Mouse (Mus musculus) ovary, adult 18-20 months (tissue): ENCODE results near the gene Lmntd1.

Experiments used
- DNase-seq: peaks from one replicate; pipeline ENCODE4 v3.0.0; 2022; ENCODE audit warnings: low spot score, mixed read lengths

Gene Lmntd1

DNA sequence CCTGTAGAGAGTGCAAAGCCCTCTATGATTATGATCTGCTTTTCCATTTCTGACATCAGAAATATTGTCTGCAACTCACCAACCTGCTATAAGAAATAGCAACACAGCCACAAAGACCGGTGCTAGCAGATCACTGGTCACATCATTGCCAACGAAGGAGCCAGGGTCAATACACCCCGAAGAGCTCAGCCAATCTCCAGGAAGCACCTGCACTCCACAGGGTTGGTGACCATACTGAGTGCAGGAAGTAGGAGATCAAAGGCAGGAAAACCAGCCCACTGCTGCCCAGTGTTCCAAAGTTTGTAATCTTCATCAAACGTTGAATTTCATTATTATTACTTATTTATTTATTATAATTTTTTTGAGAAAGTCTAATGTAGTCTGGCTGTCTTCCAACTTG is 9.5 kb downstream of the Lmntd1 start:
- no peak for DNase-seq

DNA sequence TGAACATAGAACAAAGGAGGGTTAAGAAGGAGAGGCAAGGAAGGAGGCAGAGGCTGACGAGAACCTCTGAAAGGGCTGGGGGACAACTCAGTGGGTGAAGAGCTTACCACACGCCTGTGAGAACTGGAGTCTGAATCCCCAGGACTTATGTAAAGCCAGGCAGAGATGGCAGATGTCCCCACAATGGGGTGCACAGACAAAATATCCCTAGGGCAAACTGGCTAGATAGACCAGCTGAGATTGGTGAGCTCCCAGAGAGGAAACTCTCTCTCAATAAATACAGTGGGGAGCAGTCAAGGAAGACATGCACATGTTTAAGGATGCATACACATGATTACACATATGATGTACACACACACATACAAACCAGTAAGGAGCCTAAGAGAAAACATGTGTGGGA is 10.0 kb downstream of the Lmntd1 start:
- DNase-seq: no peak

DNA sequence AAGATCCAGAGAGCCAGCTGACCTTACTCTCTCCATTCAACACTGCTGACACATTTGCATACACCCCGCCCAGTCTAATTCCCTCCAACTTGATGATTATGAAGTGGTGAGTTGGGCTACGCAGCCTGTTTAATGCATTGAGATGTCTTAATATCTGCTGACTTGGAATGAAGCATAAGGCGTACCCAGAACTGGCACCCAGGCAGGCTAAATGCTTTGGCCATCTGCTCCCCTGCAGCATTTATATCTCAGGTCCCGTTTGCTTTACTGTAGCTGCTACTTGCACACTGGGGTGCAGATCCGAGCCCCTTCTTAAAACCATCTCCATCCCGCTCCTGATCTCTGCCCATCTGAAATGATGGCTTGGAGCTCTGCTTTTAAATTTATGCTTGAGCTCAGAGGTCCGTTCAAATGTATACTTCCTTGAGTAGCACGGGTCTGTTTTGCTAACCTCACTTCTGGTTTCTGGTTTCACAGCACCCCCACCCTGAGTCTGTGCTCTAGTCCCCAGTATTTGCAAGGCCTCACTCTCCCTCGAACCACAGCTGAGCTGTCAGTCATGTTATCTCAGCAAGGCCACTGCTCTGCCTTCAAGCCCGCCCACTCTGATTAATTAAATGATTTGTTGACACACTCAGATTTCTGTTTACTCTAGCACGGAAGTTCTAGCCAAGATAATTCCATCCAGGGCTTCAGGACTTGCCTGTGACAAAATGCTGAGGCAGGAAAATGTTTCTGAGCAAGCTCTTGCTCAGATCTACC is 15.1 kb downstream of the Lmntd1 start:
- peak; percentile 17 for DNase-seq

DNA sequence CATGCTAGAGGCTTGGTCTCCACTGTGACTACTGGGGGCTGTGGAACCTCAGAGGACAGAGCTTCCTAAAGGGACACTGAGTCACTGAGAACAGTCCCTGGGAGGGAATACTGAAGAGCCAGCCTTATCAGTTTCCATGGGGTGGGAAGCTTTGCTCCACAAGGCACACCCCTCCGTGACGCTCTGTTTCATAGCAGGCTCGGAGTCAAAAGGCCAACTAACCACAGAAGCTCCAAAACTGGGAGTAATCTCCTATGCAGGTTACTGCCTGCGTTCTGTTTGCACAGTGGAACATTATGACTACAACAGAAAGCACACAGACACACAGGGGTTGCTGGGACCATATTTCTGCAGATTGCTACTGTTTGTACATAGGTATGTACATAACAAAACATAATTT is 18.2 kb downstream of the Lmntd1 start:
- no peak for DNase-seq

GRCm38 (mm10) chr6:145593991-145594390 is 20.1 kb downstream of the Lmntd1 start:
- DNase-seq: no peak

- no peak for DNase-seq
These were observed 21.6 kb downstream of the Lmntd1 start for GRCm38 (mm10) chr6:145592531-145592998.

- DNase-seq: no peak
These were observed 22.1 kb downstream of the Lmntd1 start for GRCm38 (mm10) chr6:145592036-145592435.

DNA sequence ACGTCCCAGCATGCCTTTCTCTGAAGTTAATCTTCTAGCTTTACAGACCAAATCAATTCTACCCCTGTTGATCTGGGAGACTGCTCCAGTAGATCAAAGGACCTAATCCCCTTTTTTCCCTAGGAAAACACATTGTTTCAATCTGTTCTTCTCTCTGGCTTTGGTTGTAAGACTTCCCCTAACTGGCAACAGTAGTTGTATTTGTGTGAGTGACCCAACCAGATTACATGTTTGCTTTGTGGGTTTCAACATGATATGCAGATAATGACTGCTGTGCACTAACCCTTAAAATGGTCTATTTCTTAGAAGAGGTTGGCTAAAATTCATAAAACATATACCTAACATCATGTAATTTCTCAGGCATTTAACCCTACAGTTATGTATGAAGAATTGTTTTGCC is 22.5 kb downstream of the Lmntd1 start:
- DNase-seq: no peak

DNA sequence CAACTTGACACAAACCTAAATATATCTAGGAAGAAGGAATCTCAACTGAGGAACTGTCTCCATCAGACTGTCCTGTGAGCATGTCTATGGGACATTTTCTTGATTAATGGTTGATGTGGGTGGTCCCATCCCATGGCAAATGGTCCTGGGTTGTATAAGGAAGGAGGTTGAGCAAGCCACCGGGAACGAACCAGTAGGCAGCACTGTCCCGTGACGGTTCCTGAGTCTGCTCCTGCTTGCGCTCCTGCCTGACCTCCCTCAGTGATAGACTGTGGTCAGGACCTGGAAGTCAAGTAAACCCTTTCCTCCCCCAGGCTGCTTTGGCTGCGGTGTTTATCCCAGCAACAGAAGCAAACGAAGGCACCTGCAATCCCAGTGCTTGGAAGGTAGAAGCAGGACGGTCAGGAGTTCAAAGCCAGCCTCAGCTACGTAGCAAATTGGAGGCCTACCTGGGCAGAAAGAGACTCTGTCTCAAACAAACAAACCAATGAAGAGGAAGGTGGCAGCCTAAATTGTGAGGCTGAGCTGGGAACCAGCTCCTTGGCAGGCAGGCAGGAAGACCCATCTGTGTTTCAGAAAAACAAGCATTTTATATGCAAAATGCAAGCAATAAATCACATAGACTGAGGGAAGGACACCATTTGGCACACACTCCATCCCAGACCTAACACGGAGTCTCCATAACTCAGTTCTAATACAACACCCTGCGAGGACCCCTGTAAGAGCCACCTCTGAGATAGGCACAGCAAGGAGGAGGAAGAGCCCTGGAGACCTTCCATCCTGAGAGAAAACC is 23.4 kb downstream of the Lmntd1 start:
- DNase-seq: no peak

GRCm38 (mm10) chr6:145585052-145585973 is 28.8 kb downstream of the Lmntd1 start:
- DNase-seq: no peak

GRCm38 (mm10) chr6:145581366-145582170 is 32.6 kb downstream of the Lmntd1 start:
- no peak for DNase-seq

- no peak for DNase-seq
These were observed 34.4 kb downstream of the Lmntd1 start for GRCm38 (mm10) chr6:145579761-145580160.

DNA sequence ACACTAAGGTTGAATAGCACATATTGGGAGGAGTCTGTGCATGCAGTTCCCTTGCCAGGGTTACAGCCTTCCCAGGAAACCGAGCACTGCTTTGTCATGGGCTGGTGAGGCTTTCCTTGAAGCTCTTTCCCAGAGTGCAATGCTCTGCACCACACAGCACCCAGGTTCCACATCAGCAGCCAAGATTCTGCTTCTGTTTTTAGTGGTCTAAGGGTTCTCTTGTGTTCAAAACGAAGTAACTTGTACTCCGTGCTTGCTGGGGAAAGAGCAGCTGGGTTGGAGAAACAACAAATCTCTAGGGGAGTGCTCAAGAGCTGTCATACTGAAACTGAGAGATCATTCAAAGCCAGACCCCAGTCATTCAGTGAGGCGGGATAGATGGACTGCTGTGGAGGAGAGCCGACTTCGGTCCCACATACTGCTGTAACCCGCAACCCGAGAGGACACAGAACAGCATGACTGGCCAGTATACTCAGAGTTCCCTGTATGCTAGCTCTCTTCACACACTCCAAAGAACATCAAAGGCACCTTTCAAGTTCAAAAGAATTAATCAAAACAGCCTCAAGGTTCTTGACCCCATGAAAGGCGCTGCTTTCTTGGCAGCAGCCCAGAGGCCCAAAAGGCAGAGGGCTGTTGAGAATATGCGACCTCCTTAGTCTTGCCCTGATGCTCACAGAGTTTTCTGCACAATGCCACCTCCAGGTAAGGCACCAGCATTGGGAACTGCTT is 35.5 kb downstream of the Lmntd1 start:
- DNase-seq: no peak

GRCm38 (mm10) chr6:145576762-145577161 is 37.4 kb downstream of the Lmntd1 start:
- DNase-seq: no peak

GRCm38 (mm10) chr6:145573250-145574013 is 40.7 kb downstream of the Lmntd1 start:
- no peak for DNase-seq

- no peak for DNase-seq
These were observed 45.4 kb downstream of the Lmntd1 start for GRCm38 (mm10) chr6:145568701-145569100.

DNA sequence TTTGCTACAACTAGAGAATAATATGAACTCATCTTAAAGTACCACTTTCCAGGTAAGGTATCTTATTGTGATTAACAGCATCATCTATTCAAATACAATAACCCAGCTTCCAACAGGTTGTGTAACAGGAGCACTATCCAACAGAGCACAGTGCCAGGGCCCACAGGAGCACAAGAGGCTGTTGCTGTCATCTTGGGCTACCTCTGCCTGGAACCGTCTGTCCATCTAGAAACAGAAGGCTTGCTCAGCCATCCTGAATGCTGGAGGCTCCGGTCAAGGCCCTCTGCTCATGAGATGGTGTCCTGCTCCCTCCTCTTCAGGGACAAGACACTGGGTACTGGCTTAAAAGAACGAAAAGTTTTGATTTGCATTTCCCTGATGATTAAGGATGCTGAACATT is 46.3 kb downstream of the Lmntd1 start:
- DNase-seq: no peak

- no peak for DNase-seq
These were observed 46.8 kb downstream of the Lmntd1 start for GRCm38 (mm10) chr6:145567296-145567695.

DNA sequence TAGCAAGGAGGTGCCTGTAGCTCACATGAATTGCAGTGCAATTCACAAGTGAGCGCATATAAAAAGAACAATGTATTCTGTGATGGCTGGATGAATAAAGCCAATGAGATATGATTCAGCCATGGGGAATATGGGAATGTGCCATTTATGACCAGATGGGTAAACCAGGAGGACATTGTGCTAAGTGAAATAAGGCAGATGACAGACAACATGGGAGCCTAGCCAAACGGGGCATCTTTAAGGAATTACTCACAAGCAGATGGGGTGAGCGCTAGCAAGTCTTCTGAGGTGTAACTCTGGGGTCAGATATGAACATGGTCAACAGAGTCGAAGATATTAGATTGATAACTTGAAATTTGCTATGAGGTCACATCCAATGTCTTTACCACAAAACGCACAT is 48.5 kb downstream of the Lmntd1 start:
- DNase-seq: no peak

- no peak for DNase-seq
These were observed 49.4 kb downstream of the Lmntd1 start for GRCm38 (mm10) chr6:145564671-145565070.
